Mouse (Mus musculus) lung, embryonic 15.5 days (tissue): ENCODE data around the gene Sipa1l3. TPM values are rescaled to one million over a fixed set of nuclear protein-coding genes. Genes with fewer than 3 reads are reported as not detected.

ENCODE experiments used
- ATAC-seq: fragments of 200-750 bp; cut with Nextera tagmentation; 2 replicates; pipeline ENCODE4 v1.8.0; 2017; ENCODE audit warnings: moderate number of reproducible peaks, borderline replicate concordance; ENCODE audit not compliant: low FRiP score, low TSS enrichment; ENCODE audit errors: extremely low read depth
- H3K27ac ChIP-seq: fragments of 300-500 bp; sonication (generic); 2 replicates; pipeline ENCODE4 v1.5.1; 2015; ENCODE audit warnings: moderate library complexity, mild to moderate bottlenecking, inconsistent platforms
- H3K27me3 ChIP-seq: fragments of 300-500 bp; sonication (generic); 2 replicates; pipeline ENCODE4 v1.6.1; 2015; ENCODE audit warnings: inconsistent platforms
- H3K36me3 ChIP-seq: fragments of 300-500 bp; sonication (generic); 2 replicates; pipeline ENCODE4 v1.6.1; 2015; ENCODE audit warnings: inconsistent platforms
- H3K4me1 ChIP-seq: fragments of 300-500 bp; sonication (generic); 2 replicates; pipeline ENCODE4 v1.6.1; 2015; ENCODE audit warnings: inconsistent platforms
- H3K4me2 ChIP-seq: fragments of 300-500 bp; sonication (generic); 2 replicates; pipeline ENCODE4 v1.6.1; 2015; ENCODE audit warnings: inconsistent platforms, mild to moderate bottlenecking, moderate library complexity
- H3K4me3 ChIP-seq: fragments of 300-500 bp; sonication (generic); 2 replicates; pipeline ENCODE4 v1.5.1; 2015; ENCODE audit warnings: mild to moderate bottlenecking, inconsistent platforms
- H3K9ac ChIP-seq: fragments of 300-500 bp; sonication (generic); 2 replicates; pipeline ENCODE4 v1.6.1; 2015; ENCODE audit warnings: inconsistent platforms
- H3K9me3 ChIP-seq: fragments of 300-500 bp; sonication (generic); 2 replicates; pipeline ENCODE4 v1.6.1; 2016; ENCODE audit warnings: inconsistent platforms
- WGBS: fragments of 180-500 bp; shearing (Covaris S2); methylation state at CpG from one replicate; pipeline ENCODE4 v1.1.7; 2015; 5-methylcytosine and 5-hydroxymethylcytosine counted together
- polyA plus RNA-seq: library from polyadenylated mRNA; unstranded; fragments of >200 nt; fragmentation: Nextera tagmentation; extraction: Ambion mirVana; gene quantifications from 2 replicates; pipeline ENCODE4 v1.2.1, GENCODE M21; 2015

Gene Sipa1l3
- polyA plus RNA-seq, 1 experiment from 2014 or later: 25.1 TPM

GRCm38 (mm10) chr7:29438204-29438603 lies 80.2 kb downstream of the Sipa1l3 start:
- H3K4me1 ChIP-seq: peaks cover 49% of the 10 kb centered on the region
- WGBS: 86% methylated on average over 14 of the region's 14 CpGs
- no peak overlapping the region for H3K27ac ChIP-seq
- no peaks in the 10 kb centered on the region for H3K9me3 ChIP-seq
- H3K36me3 ChIP-seq: no peaks in the 10 kb centered on the region
- ATAC-seq: no peak
- no peak overlapping the region for H3K4me3 ChIP-seq
- no peak overlapping the region for H3K9ac ChIP-seq
- H3K4me2 ChIP-seq: no peak overlapping the region
- H3K27me3 ChIP-seq: no peaks in the 10 kb centered on the region

- WGBS: 61% methylated on average over 10 of the region's 10 CpGs
- H3K9me3 ChIP-seq: no peaks in the 10 kb centered on the region
- peak overlapping the region; percentile 7 for H3K27ac ChIP-seq
- H3K4me3 ChIP-seq: no peak overlapping the region
- no peak for ATAC-seq
- no peaks in the 10 kb centered on the region for H3K36me3 ChIP-seq
- H3K9ac ChIP-seq: no peak overlapping the region
- no peaks in the 10 kb centered on the region for H3K27me3 ChIP-seq
- H3K4me2 ChIP-seq: no peak overlapping the region
- peaks cover 54% of the 10 kb centered on the region for H3K4me1 ChIP-seq
Observed at GRCm38 (mm10) chr7:29437072-29437471, 81.4 kb downstream of the Sipa1l3 start.

GRCm38 (mm10) chr7:29434313-29435035 lies 84.0 kb downstream of the Sipa1l3 start:
- Histone ChIP-seq H3K36me3 (no peaks in the 10 kb centered on the region), H3K9ac (no peak overlapping the region), H3K27ac (no peak overlapping the region), H3K9me3 (no peaks in the 10 kb centered on the region), H3K27me3 (no peaks in the 10 kb centered on the region), H3K4me2 (no peak overlapping the region), H3K4me1 (peaks cover 61% of the 10 kb centered on the region), H3K4me3 (no peak overlapping the region)
- no peak for ATAC-seq
- 81% methylated on average over 9 of the region's 9 CpGs for WGBS

GRCm38 (mm10) chr7:29433725-29434124 lies 84.7 kb downstream of the Sipa1l3 start:
- Histone ChIP-seq H3K27me3 (no peaks in the 10 kb centered on the region), H3K4me2 (no peak overlapping the region), H3K27ac (no peak overlapping the region), H3K9me3 (no peaks in the 10 kb centered on the region), H3K4me1 (peaks cover 55% of the 10 kb centered on the region), H3K9ac (no peak overlapping the region), H3K36me3 (no peaks in the 10 kb centered on the region), H3K4me3 (no peak overlapping the region)
- WGBS: 73% methylated on average over 10 of the region's 10 CpGs
- no peak for ATAC-seq

- Histone ChIP-seq H3K4me2 (no peak overlapping the region), H3K27me3 (no peaks in the 10 kb centered on the region), H3K4me1 (peaks cover 48% of the 10 kb centered on the region), H3K4me3 (no peak overlapping the region), H3K27ac (no peak overlapping the region), H3K9ac (no peak overlapping the region), H3K9me3 (no peaks in the 10 kb centered on the region), H3K36me3 (no peaks in the 10 kb centered on the region)
- ATAC-seq: no peak
- WGBS: 61% methylated on average over 11 of the region's 11 CpGs
Observed at GRCm38 (mm10) chr7:29432947-29433553, 85.4 kb downstream of the Sipa1l3 start.

- Histone ChIP-seq H3K9me3 (no peaks in the 10 kb centered on the region), H3K27me3 (no peaks in the 10 kb centered on the region), H3K9ac (no peak overlapping the region), H3K36me3 (no peaks in the 10 kb centered on the region), H3K4me3 (no peak overlapping the region), H3K27ac (no peak overlapping the region), H3K4me1 (peaks cover 43% of the 10 kb centered on the region), H3K4me2 (no peak overlapping the region)
- 48% methylated on average over 15 of the region's 15 CpGs for WGBS
- 0 out of 2 replicates have a peak, but pooled peaks have one; percentile 24 for ATAC-seq
Observed at GRCm38 (mm10) chr7:29432180-29432946, 86.1 kb downstream of the Sipa1l3 start.

- WGBS: 23% methylated on average over 6 of the region's 6 CpGs
- Histone ChIP-seq H3K4me1 (peaks cover 43% of the 10 kb centered on the region), H3K9ac (no peak overlapping the region), H3K9me3 (no peaks in the 10 kb centered on the region), H3K4me2 (no peak overlapping the region), H3K27me3 (no peaks in the 10 kb centered on the region), H3K4me3 (no peak overlapping the region), H3K27ac (0 out of 2 replicates have a peak overlapping the region, but pooled peaks have one; percentile 19), H3K36me3 (no peaks in the 10 kb centered on the region)
- ATAC-seq: 0 out of 2 replicates have a peak, but pooled peaks have one; percentile 16
Observed at GRCm38 (mm10) chr7:29430739-29431211, 87.7 kb downstream of the Sipa1l3 start.

- no peak overlapping the region for H3K4me2 ChIP-seq
- no peaks in the 10 kb centered on the region for H3K27me3 ChIP-seq
- H3K36me3 ChIP-seq: no peaks in the 10 kb centered on the region
- no peak overlapping the region for H3K9ac ChIP-seq
- no peak overlapping the region for H3K4me3 ChIP-seq
- no peaks in the 10 kb centered on the region for H3K9me3 ChIP-seq
- H3K27ac ChIP-seq: peak overlapping the region; percentile 91
- no peak for ATAC-seq
- WGBS: 73% methylated on average over 8 of the region's 8 CpGs
- H3K4me1 ChIP-seq: peaks cover 58% of the 10 kb centered on the region
Observed at GRCm38 (mm10) chr7:29426056-29426455, 92.4 kb downstream of the Sipa1l3 start.

- H3K36me3 ChIP-seq: no peaks in the 10 kb centered on the region
- no peak overlapping the region for H3K4me3 ChIP-seq
- H3K27ac ChIP-seq: peak overlapping the region; percentile 91
- no peaks in the 10 kb centered on the region for H3K27me3 ChIP-seq
- peak; percentile 60 for ATAC-seq
- H3K9me3 ChIP-seq: no peaks in the 10 kb centered on the region
- 25% methylated on average over 7 of the region's 7 CpGs for WGBS
- no peak overlapping the region for H3K9ac ChIP-seq
- H3K4me2 ChIP-seq: no peak overlapping the region
- H3K4me1 ChIP-seq: peaks cover 58% of the 10 kb centered on the region
Observed at GRCm38 (mm10) chr7:29425413-29425827, 93.0 kb downstream of the Sipa1l3 start.

GRCm38 (mm10) chr7:29424690-29425089 lies 93.8 kb downstream of the Sipa1l3 start:
- 6% methylated on average over 5 of the region's 5 CpGs for WGBS
- peaks cover 65% of the 10 kb centered on the region for H3K4me1 ChIP-seq
- peak overlapping the region; percentile 91 for H3K27ac ChIP-seq
- H3K27me3 ChIP-seq: no peaks in the 10 kb centered on the region
- H3K9ac ChIP-seq: no peak overlapping the region
- no peak overlapping the region for H3K4me3 ChIP-seq
- no peaks in the 10 kb centered on the region for H3K36me3 ChIP-seq
- no peaks in the 10 kb centered on the region for H3K9me3 ChIP-seq
- peak; percentile 63 for ATAC-seq
- peak overlapping the region; percentile 39 for H3K4me2 ChIP-seq

- no peak overlapping the region for H3K4me3 ChIP-seq
- no peaks in the 10 kb centered on the region for H3K36me3 ChIP-seq
- WGBS: 51% methylated on average over 3 of the region's 3 CpGs
- no peak for ATAC-seq
- H3K27ac ChIP-seq: no peak overlapping the region; the same call in 1 of the 2 replicates
- H3K27me3 ChIP-seq: no peaks in the 10 kb centered on the region
- peaks cover 92% of the 10 kb centered on the region for H3K4me1 ChIP-seq
- H3K4me2 ChIP-seq: no peak overlapping the region
- H3K9me3 ChIP-seq: no peaks in the 10 kb centered on the region
- H3K9ac ChIP-seq: no peak overlapping the region
Observed at GRCm38 (mm10) chr7:29421909-29422244, 96.6 kb downstream of the Sipa1l3 start.
